Mouse (Mus musculus) mouse trophoblast stem cell (cell line): ENCODE results near the gene Ms4a18.
"Not testable (repeated sequence)": the region's sequence is repeated elsewhere in the genome, so short reads cannot be mapped to it uniquely, and the experiment has no call there.

Experiments used
- in situ Hi-C, 2 experiments: fragments of 300-500 bp; cut with MseI, MboI; formaldehyde crosslinking; loops; 2 replicates in 1 of 2; 3 replicates in 1 of 2; pipeline ENCODE4 v1.15.1; 2025

The Ms4a18 gene

DNA sequence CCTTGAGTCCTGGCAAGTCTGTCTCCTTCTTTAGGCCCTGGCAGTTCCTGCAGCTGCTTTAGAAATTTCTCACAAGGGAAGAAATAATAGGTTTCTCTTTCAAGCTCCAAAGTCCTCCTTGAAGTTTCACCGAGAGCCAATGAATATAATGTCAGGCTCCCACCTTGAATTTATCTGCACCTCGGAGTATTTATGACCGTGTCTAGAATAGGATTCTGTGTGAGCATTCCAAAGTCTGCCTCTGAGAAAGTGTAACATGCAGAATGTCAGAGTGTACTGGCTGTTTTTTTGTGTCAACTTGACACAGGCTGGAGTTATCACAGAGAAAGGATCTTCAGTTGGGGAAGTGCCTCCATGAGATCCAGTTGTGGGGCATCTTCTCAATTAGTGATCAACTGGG, at the start of gene Ms4a18:
Gene Ms4a18, minus strand, starts transcription at position 141 of the 400 bp plus-strand sequence.
- in situ Hi-C loops, result no loop called here

DNA sequence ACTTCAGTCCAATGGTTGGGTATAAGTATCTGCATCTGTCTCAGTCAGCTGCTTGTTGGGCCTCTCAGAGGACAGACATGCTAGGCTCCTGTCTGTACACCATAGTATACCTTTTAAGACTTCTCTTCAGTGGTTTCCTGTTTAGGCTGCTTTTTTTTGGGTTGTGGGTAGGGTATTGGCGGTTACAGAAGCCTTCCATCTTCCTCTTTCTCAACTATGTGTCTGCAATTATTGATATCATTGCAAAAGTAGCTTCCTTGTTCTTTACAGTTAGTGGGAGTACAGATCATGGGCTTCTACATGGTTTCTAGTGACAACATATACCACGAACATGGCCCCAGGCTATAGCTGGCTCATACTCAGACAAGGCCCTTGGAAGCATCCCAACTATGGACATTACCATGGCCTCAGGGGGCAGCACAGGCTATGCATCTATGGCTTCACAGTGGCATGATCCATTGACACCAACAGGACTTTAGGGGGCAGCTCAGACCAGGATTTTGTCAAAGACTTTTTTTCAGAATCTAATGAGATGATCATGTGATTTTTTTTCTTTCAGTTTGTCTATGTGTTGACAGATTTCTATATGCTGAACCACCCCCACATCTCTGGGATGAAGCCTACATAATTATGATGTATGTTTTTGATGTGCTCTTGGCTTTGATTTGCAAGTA, 47.5 kb upstream of the Ms4a18 start:
- in situ Hi-C loops, result no loop called here

DNA sequence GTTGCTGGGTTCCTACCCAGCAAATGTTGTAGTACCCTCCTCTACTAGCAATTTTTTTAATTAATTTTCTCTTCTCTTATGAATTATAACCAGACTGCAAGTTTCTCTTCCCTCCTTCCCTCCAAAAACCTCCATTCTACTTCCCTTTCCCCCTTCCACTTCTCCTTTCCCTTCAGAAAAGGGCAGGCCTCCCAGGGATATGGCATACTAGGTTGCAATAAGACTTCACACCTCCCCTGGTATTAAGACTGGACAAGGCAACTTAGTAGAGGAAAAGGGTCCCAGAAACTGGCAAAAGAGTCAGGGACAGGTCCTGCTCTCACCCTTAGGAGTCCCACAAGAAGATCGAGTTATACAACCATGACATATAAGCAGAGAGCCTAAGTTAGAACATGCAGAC, 43.1 kb upstream of the Ms4a18 start:
- in situ Hi-C loops, result no loop called here

DNA sequence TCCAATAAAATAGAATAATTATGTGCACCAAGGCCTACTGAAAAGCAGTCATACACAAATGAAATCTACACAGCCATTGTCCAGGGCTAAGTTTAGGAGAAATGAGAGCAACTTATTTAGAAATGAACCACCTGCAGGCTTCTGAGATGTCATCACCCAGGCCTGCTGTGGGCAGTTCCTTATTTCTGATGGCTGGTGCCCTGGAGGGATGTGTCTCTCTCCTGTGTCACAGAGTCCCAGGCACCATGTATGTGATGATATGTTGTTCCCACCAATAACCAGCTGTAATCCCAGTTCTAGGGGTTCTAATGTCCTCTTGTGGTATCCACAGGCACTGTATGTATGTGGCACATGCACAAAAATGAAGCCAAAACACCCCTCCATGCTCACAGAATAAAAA, 42.1 kb upstream of the Ms4a18 start:
- in situ Hi-C loops, result no loop called here

DNA sequence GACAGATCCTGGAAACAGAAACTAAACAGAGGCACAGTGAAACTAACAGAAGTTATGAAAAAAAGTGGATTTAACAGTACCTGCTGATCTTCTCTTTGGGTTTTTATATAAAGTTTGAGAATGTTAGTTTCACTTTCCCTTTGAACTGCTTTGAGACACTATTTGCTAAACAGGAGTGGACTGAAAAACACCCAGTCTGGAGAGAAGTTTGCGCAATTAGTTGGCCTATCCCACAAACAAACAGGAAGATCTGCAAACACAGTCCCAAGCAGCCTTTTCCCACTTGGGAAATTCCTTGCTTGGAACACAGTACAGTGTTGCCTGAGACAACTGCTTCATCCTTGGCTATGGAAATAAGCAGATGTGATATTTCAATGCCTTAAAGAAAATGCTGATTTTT, 37.9 kb upstream of the Ms4a18 start:
- in situ Hi-C loops, result not testable (repeated sequence)

DNA sequence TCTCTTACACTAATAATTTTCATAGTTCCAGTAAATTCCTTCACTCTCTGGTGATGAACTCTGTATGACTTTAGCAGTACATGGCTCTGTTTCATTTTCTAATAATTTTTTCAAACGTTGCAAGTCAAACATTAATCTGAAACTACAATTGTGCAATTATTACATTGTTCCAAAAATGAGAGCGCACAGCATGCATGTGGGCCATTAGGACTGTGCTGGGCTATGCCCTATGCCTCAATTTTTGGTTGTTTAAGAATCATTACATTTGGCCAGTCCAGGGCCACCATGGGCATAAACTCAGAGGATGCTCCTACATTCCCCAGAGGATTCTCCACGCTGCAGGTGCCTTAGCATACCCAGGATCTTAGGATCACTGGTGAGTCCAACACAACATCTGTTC, 35.4 kb upstream of the Ms4a18 start:
- in situ Hi-C loops, result no loop called here

DNA sequence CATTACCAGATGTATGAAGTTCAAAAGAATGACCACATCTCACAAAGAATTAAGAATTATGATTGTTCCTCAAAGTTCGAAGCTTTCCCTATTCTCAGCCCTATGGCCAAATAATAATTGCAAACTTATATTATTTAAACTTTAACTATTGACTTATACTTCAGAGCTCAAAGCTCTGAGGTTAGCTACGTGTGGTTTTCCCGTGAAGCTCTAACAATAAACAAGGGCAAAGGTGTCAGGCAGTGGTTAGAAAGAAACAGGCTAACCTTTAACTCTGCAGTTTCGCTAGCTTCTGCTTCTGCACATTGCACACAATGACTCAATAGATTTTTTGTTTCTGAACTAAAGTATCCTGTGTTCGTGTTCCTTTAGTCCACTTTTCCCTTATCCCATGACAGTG, 35.0 kb upstream of the Ms4a18 start:
- in situ Hi-C loops, result no loop called here

DNA sequence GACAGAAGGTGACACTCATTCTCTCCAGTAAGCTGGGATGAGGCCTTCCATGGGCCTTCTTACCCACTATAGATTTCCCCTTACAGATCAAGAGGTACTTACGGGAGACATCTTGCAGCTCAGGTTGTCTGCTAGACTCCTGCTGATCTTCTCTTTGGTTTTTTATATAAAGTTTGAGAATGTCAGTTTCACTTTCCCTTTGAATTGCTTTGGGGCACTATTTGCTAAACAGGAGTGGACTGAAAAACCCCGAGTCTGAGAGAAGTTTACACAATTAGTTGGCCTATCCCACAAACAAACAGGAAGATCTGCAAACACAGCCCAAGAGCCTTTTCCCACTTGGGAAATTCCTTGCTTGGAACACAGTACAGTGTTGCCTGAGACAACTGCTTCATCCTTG, 32.5 kb upstream of the Ms4a18 start:
- in situ Hi-C loops, result no loop called here

DNA sequence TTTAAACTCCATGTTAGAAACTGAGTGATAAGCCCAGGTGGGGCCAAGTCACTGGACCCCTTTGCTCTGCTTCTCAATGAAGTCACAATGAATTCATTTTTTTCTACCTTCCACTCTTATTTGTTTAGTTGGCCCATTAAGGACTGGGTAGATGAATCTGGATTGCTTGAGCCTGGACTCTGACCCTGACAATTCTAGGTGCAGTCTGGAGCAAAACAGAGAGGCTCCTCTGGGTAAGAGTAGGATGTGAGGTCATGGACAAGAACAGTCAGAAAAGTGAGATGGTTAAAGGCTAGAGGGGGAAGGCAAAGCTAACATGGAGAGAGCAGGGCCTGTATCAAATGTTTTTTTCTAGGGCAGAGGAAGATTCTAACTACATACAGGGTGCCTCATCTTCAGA, 31.6 kb upstream of the Ms4a18 start:
- in situ Hi-C loops, result no loop called here

DNA sequence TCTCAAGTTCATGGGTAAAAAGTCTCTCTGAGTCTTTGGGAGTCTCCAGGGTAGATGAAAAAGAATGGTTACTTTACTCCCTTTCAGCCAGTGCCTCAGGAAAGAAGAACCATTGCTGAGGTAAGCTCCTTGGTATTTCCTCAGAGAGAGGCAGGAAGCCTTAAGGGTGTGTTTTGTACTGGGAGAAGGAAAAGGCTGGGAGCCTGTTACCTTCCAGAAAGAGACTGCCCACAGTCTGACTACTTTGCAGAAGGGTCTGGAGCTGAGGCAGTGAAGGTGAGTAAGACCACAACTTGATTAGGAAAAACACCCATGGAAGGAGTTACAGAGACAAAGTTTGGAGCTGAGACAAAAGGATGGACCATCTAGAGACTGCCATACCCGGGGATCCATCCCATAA, 30.7 kb upstream of the Ms4a18 start:
- in situ Hi-C loops, result no loop called here

DNA sequence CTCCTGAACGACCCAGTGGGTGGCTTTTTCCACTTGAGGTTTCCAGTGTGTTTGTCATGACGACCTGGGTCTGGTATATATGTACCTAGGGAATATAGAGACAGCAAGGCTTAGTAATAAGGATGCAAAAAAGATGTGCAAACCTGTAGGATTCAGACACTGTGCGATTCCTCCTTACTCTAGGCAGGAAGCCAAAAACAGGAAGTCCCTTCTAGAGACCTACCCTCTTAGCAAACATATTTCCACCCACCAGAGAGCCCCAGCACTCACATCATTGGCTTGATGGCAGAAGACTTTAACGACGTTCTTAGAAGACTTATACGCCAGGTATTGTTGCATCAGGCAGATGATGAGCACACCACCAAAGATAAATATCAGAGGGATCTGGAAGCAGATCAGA, 30.2 kb upstream of the Ms4a18 start:
- in situ Hi-C loops, result no loop called here

DNA sequence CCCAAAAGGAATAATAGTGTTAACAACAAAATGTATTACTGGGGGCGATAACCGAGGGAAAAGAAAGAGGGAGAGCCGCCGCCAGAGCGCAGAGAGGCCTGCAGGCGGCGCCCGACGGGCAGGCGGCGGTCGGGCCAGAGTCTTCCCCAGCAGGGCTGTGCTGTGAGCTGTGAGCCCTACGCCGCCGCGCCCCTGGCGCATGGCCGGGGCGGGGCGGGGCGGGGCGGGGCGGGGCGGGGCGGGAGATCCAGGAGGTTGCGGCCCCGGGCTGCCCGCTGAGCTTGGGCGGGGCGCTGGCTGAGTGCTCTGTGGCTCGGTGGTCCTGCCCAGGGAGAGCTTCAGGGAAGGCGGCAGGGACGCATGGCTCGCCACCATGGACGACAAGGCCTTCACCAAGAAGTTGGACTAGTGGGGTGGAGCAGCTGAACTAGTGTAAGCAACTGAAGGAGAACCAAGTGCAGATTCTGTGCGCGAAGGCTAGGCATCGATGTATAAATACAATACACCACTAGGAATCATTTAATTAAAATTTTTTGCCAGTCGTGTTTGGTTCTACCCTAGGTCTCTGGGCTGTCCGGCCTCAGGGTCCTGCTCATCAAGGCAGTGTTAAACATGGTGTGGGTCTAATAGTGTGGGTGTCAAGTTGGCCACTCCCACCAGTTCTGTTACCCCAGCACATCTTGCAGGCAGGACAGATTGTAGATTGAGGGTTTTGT, 27.3 kb upstream of the Ms4a18 start:
- in situ Hi-C loops, result no loop called here

DNA sequence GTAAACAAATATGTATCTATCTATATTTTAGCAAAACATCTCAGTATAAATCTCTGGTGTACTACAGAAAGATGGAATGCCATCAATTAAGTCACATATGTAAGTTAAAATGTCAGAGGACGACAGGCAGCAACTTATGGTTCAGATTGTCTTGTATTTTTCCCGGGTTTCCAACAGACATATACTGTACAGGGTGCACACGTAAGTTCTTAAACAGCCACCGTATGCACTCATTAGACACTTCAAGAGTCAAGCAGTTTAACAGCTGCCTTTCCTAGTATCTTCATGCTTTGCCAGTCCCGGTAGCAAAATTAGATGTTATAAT, 26.8 kb upstream of the Ms4a18 start:
- in situ Hi-C loops, result no loop called here

DNA sequence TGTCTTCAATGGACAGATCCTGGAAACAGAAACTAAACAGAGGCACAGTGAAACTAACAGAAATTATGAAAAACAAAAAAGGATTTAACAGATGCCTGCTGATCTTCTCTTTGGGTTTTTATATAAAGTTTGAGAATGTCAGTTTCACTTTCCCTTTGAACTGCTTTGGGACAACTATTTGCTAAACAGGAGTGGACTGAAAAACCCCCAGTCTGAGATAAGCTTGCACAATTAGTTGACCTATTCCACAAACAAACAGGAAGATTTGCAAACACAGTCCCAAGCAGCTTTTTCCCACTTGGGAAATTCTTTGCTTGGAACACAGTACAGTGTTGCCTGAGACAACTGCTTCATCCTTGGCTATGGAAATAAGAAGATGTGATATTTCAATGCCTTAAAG, 19.7 kb upstream of the Ms4a18 start:
- in situ Hi-C loops, result no loop called here

DNA sequence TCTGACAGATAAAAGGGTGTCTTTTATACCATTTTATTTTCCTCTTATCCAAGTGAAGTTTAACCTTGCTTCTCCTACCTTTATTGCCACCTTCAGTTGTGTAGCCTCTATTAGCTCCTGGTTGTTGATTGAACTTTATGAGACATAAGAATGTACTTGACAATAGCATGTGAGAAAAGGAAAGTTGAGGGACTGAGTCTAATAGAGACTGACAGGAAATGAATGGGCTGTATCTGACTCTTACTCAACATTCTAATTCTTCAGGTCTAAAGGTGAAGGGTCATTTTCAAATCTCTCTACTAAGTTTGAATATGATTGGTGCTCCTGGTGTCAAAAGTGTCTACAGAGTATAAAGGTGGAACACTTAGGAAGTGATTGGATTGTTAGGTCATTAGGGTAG, 4.6 kb upstream of the Ms4a18 start:
- in situ Hi-C loops, result no loop called here

DNA sequence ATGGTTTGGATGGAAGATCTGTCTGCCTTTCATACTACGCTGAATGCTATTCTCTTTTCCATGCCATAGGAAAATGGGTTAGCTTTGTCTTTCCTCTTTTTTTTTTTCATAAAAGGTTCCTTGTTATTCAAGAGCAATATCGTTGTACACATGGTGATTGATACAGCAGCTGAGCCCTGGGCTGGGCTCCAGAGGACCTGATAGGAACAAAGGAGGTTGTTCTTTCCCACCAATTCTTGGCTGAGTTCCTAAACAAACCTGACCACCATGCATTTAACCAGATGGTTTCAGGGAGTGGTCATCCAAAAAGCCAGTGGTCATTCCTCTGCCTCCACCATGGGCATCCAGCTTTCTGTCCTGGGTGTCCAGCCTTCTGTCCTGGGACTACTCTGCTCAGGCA, 580 bp downstream of the Ms4a18 start:
- in situ Hi-C loops, result no loop called here

DNA sequence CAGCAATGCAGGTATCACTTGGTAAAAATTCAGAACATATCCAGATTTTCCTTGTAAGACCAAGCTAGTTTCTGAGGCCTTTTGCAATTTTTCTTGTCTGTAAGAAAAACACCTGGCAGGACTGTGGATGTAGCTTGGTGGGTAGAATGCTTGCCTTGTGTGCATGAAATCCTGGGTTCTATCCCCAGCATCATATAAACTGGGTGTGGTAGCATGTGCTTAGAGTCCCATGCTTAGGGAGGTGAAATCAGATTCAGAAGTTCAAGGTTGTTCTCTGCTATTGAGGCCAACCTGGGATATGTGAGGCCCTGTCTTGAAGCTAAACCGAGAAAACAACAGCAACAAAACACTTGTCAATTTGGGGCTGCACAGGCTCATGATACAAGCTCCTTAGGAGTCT, 1.8 kb downstream of the Ms4a18 start:
- in situ Hi-C loops, result no loop called here

DNA sequence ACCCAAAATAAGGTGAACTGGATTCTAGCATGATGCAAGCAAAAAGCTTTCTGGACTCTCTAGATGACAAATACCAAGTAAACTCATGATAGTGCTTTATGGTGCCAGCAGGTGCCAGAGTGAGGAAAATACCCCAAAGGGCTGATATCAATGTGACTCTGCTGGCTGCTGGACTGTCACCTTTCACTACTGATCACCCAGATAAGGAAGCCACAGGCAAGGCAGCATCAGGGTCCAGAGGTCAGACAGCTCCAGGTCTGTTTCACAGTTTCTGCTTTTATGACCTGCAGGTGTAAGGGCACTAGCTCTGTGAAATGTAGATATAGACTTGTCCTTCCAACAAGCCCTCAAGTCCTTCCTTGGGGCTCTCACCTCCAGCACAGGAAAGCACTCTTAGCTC, 2.4 kb downstream of the Ms4a18 start:
- in situ Hi-C loops, result no loop called here

DNA sequence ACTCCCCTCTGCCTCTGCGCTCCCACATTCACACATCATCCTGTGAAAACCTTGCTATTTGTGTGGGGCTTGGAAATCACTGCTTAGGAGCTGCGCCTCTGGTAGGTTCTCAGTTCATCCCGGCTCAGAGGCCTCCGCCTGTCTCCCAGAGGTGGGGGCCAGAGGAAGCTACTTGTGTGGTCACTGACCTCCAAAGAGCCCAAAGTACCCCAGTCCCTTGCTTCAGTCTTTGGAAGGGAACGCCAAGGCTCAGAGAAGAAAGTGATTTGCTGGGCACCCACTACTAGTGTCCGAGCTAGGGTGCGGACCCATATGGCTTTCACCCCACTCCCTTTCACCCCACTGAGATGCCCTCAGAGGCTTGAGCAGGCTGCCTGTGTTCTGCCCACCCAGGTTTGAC, 24.7 kb downstream of the Ms4a18 start, which contains the start of gene Ms4a15:
Gene Ms4a15, minus strand, starts transcription at position 101 of the 400 bp plus-strand sequence.
- in situ Hi-C loops, result no loop called here

DNA sequence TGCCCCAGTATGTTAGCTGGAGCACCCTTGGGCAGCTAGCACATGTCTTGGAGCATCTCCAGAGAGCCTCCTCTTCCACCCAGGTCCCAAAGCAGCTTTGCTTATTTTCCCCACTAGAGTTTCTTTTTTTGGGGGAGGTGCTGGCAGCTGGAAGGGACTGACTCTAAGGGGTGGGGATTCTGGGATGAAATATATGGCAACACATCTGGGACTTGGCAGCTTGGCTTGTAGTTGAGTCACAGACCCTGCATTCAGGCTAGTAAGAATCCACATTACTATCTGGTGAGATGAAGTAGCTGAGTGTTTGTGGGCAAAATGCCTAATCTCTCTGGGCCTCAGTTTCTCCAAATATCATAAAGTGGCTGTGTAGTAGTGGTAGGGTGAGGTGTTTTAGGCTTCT, 25.9 kb downstream of the Ms4a18 start:
- in situ Hi-C loops, result no loop called here

DNA sequence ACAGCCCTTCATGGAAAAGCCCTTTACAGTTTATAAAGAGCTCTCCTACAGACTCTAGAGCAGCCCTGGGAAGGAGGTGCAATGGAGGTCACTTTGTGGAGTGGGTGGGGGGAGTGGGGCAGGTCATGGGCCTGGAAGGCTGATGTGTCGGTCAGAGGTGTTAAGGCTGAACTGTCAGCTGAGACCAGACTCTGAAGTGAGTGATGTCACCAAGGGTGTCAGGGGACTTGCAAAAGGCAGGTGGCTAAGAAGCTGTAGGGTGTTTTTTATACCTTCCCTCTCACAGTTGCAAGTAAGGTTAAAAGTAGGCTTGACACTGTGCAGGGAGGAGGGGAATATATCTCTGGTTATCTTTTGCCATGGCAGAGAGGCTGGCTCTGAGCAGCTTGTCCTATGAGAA, 27.1 kb downstream of the Ms4a18 start:
- in situ Hi-C loops, result no loop called here

DNA sequence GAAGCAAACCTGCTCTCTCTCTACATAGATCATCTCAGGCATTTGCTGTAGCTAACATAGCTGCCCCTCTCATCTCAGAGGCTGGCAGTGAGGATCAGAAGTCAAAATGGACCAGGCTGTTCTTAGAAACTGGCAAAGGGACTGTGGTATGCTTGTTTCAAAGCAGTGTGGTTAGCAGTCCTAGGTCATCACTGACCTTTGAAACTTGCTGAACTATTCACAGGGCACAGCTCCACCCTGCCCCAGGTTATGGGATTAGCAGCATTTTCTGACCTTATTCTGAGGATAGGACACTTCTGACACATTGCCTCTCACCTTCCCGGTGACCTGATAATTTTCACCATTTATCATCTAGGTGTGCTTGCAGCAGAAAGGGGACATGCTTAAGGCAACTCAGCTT, 29.3 kb downstream of the Ms4a18 start:
- in situ Hi-C loops, result no loop called here

DNA sequence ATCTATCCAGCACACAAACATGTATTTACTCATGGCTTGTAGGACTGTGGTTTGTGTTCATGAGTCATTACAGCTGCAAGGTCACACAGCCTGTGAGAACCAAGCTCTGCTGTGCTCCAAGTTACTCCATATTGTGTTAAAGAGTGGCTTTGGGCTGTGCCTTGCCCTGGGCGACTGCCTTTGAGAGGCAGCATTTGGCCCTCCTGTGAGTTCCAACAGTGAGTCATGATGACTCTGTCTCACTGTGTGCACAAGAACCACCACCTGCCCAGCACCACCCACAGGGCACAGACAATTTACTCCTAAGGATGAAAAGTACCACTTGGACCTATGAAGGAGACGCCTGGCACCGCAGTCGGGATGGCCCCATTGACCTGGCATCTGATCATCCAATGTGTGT, 31.9 kb downstream of the Ms4a18 start:
- in situ Hi-C loops, result no loop called here

DNA sequence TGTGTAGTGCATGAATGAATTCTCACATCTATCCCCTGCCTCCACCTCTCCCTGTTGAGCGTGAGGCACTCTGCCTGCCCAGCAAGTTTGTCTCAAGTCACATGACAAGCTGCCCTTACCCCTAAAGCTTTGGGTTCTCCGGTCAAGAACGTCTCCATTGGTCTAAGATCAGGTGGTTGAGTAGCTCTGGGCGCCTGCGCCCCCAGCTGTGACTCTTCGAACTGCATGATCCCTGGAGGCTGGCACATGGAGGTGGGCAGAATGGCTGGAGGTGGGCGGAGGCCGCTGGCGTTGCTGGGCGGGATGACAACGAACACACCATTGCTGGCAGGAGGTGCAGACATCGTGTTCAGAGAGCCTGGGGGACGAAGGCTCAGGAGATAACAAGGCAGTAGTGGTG, 33.3 kb downstream of the Ms4a18 start:
- in situ Hi-C loops, result no loop called here
